Mouse (Mus musculus) T-helper 1 cell (primary cell): ENCODE measurements around the gene Zfp385b.

Experiments used
- in situ Hi-C: fragments of 300-600 bp; cut with MboI, MseI; formaldehyde crosslinking; loops from one replicate; pipeline ENCODE4 v1.15.1; 2025; ENCODE audit warnings: high pct_unique_total_duplicates

The Zfp385b gene

GRCm38 (mm10) chr2:77819539-77819938 is at the start of gene Zfp385b:
TSS of gene Zfp385b (minus strand) at chr2:77819639.
- in situ Hi-C loops: no loop called here

GRCm38 (mm10) chr2:77863934-77864333 is 44.5 kb upstream of the Zfp385b start:
- in situ Hi-C loops: no loop called here

GRCm38 (mm10) chr2:77863522-77863921 is 44.1 kb upstream of the Zfp385b start:
- in situ Hi-C loops: no loop called here

GRCm38 (mm10) chr2:77841464-77841863 is 22.0 kb upstream of the Zfp385b start:
- in situ Hi-C loops: no loop called here

- in situ Hi-C loops: no loop called here
Measured at GRCm38 (mm10) chr2:77839587-77839986, 20.1 kb upstream of the Zfp385b start.

GRCm38 (mm10) chr2:77838688-77839087 is 19.2 kb upstream of the Zfp385b start:
- in situ Hi-C loops: no loop called here

GRCm38 (mm10) chr2:77835781-77836180 is 16.3 kb upstream of the Zfp385b start:
- in situ Hi-C loops: no loop called here

GRCm38 (mm10) chr2:77826133-77826828 is 6.8 kb upstream of the Zfp385b start:
- in situ Hi-C loops: no loop called here

DNA sequence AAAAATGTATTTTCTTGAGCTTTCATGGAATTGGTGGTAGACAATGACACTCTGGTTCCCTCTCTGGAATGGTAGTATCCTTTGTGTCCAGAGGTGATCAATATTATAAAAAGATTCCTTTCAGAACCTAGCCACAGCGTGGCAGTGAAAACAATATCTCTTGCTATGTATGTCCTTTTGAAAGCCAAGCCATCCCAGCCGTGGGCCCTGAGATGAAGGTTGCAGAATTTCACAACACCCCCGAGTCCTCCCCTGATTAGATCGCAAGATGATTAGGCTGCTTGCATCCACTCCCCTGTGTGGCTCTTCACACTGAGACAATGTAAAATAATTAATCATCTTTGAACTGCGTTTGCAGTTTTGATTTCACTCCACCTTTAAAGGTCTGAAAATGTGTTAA is 3.6 kb upstream of the Zfp385b start:
- in situ Hi-C loops: no loop called here

DNA sequence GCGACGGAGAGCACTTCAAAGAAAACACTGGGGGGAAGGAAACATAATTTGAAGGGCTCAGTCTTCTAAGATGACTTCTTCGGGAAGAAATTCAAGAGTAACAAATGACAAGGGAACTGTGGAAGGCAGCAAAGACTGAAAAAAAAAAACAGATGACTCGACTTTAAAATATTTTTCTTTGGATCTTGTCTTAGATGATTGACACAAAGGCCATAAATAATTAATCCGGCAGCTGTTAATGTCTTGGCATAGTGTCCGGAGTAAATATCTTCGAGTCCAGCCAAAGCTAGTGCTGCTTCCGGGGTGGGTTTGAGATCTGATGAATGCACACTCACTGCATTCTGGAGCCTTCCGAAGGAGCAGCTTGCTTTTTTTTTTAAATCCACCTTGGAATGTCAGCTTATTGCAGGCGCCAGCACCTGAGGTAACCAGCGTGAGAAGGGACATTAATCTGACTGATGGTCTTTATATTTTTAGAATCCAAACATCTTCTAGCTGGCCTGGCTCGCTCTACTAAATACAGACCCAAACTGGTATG is 2.0 kb downstream of the Zfp385b start:
- in situ Hi-C loops: no loop called here

GRCm38 (mm10) chr2:77816413-77817314 is 2.8 kb downstream of the Zfp385b start:
- in situ Hi-C loops: no loop called here

GRCm38 (mm10) chr2:77815775-77816412 is 3.5 kb downstream of the Zfp385b start:
- in situ Hi-C loops: no loop called here

GRCm38 (mm10) chr2:77814896-77815295 is 4.5 kb downstream of the Zfp385b start:
- in situ Hi-C loops: no loop called here

DNA sequence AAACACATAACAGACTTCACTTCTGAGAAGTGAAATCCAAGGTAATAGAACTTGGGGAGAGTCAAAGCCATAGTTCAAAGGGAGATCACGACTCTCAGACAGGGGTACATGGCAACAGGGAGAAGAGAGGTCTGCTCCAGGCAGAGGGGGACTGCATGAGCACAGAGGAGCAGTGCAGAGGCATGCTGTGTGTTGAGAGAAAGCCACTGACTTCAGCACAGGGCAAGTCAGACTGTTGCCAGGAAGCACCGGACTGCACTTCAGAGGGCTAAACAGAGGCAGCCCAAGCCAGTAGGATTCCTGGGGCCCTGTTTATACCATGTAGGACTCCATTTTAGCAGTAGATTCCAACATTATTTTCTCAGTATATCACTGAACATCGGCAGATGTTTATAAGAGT is 6.4 kb downstream of the Zfp385b start:
- in situ Hi-C loops: no loop called here

DNA sequence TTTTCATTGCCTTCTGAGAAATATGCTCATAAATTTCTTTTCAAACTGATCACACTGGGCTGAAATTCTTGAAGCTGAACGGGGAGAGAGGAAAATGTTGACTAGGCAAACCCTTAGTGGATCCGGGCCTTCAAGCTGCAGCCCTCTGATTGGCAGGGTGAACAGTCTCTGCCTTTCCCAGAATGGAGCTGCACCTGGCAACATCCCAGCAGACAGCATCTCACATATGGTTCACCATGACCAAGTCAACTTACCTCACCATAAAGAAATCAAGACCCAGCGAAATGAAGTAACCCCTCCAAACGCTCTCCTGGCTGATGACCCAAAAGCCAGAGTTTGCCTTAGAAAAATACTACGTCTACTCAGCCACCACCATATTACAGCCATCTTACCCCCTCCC is 8.7 kb downstream of the Zfp385b start:
- in situ Hi-C loops: no loop called here

GRCm38 (mm10) chr2:77804781-77805180 is 14.7 kb downstream of the Zfp385b start:
- in situ Hi-C loops: no loop called here

DNA sequence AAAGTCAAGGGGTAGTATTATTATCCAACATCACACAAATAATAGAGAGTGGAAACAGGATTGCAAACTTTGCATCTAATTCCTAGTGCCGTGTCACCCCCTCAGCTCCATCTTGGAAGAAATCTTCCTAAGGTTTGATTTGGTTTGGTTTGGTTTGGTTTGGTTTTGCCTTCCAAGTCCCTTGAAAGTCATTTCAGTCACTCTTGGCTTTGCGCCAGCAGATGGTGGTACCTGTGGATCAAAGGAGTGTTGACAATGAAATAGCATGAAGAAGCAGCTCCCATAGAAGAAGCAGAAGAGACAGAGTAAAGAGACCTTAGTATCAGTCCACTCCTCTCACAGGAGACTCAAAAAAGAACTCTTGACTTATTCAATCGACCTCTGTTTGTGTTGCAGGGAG is 17.1 kb downstream of the Zfp385b start:
- in situ Hi-C loops: no loop called here

DNA sequence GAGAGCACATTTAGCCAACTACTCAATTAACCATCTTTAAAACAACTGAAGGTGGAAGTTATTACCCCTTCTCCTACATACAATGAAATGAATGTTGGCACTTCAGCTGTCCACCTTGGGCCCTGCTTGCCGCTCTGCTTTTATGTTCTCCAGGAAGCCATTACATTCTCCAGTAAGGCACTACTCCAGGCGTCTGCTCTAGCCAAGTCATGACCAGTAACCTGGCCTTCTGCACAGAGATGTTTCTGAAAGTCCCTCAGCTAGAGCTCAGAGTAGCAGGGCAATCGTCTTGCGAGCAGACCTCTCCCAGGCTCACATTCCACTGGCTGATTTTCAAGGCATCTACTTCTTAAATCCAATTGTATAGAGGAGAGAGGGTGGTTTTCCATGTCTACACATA is 18.0 kb downstream of the Zfp385b start:
- in situ Hi-C loops: no loop called here

GRCm38 (mm10) chr2:77801009-77801408 is 18.4 kb downstream of the Zfp385b start:
- in situ Hi-C loops: no loop called here

DNA sequence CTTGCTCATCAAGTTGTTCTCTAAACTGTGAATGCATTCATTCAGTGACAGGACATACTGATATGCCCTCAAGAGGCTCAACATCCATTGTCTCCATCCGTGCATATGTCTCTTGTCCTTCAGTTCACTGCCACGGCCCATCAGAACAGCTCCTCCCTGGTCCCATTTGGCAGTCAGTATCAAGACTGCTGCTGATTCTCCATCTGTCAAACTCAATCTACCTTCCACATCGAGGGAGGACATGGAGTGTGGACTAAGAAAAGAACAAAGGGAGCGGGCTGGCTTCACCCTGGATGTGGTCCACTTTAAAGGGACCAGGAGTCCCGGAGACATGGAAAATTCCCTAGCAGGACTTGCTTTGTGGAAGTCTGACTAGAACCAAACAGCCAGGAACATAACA is 22.2 kb downstream of the Zfp385b start:
- in situ Hi-C loops: no loop called here

GRCm38 (mm10) chr2:77795859-77796552 is 23.4 kb downstream of the Zfp385b start:
- in situ Hi-C loops: no loop called here

DNA sequence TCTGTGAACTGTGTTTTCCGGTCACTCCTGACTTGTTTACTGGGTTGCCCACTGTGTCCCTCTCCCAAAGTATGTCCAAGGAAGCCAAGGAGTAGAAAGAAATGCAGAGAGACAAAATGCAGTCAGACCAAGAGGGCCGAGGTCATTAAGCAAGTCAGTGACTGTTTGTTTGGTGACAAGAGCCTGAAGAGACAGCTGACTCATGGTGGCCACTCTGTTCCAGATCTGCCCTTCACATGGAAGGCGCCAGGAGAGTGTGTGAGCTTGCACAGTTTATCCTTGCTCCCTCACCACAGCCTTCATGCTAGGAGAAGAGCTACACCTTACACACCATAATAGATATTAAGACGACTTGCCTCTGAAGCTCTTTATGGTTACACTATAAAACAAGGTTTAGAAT is 28.6 kb downstream of the Zfp385b start:
- in situ Hi-C loops: no loop called here
